Mouse (Mus musculus): ENCODE measurements around the gene Atxn7l1. TPM values are rescaled to one million over a fixed set of nuclear protein-coding genes. Genes with fewer than 3 reads are reported as not detected.

Gene Atxn7l1
- 11.8 and 12.4 TPM in 2 replicates for polyA plus RNA-seq (2015; fragmentation: Nextera tagmentation; extraction: Ambion mirVana)

DNA sequence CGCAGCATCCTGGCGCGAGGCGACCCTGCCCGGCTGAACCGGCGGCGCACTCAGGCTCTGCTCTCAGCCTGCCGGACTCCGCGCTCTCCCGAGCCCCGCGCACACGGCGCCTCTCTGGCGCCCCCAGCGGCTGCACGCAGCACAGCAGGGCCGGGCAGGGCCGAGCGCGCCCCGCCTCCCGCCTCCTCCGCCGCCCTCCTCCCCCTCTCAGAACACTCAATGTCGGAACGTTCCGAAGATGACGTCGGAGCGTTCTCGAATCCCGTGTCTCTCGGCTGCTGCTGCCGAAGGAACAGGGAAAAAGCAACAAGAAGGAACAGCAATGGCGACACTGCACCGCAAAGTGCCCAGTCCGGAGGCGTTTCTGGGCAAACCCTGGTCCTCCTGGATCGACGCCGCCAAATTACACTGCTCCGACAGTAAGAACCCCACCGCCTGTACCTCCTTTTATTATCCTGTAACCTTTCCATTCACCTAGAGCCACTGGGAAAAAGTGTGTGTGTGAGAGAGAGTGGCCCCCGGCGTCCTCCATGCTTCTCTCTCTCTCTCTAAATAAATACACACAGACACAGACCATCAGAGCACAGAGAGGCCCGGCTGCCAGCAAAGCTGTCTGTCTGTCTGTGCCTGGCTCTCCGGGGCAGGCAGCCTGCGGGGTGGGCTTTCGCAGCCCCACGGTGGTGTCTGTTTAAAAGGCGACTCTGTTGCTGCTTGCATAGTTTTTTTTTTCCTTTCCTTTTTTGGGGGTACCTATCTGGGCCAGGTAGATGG is at the start of gene Atxn7l1:
Gene Atxn7l1, plus strand, starts transcription at position 197 of the 771 bp plus-strand sequence.
- H3K9ac ChIP-seq: peak within 1 kb of the TSS; percentile 82
- peak within 1 kb of the TSS; percentile 97 for H3K4me2 ChIP-seq
- H3K27me3 ChIP-seq: peaks cover 13% of the 10 kb centered on the region
- no peaks in the 10 kb centered on the region for H3K9me3 ChIP-seq
- under 1% methylated on average over 54 of the region's 54 CpGs for WGBS
- H3K4me3 ChIP-seq: peak within 1 kb of the TSS; percentile 66
- H3K36me3 ChIP-seq: no peaks in the 10 kb centered on the region
- peak; percentile 97 for ATAC-seq (ENCODE audit: borderline replicate concordance, extremely low read depth, low FRiP score, low TSS enrichment)
- peak within 1 kb of the TSS; percentile 60 for H3K27ac ChIP-seq
- peaks cover 15% of the 10 kb centered on the region for H3K4me1 ChIP-seq

DNA sequence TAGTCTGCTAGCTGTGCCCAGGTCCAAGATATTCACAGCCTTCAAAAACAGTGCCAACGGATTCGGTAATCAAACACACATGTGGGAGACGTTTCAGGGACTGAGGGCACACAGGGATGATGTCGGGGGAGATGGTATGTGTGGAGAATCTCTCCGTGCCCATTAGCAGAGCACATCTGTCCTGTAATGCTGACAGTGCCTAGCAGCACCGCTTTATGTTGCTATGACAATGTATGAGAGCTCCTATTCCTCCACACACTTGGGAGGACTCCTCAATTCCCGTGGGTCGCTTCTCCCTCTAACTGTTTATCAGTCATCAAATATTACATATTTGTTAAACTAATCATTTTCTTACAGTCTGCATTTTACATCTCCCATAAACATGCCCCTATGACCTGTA is 45.9 kb upstream of the Atxn7l1 start:
- no peak for ATAC-seq (ENCODE audit: borderline replicate concordance, extremely low read depth, low FRiP score, low TSS enrichment)
- WGBS: 51% methylated on average over 8 of the region's 8 CpGs

DNA sequence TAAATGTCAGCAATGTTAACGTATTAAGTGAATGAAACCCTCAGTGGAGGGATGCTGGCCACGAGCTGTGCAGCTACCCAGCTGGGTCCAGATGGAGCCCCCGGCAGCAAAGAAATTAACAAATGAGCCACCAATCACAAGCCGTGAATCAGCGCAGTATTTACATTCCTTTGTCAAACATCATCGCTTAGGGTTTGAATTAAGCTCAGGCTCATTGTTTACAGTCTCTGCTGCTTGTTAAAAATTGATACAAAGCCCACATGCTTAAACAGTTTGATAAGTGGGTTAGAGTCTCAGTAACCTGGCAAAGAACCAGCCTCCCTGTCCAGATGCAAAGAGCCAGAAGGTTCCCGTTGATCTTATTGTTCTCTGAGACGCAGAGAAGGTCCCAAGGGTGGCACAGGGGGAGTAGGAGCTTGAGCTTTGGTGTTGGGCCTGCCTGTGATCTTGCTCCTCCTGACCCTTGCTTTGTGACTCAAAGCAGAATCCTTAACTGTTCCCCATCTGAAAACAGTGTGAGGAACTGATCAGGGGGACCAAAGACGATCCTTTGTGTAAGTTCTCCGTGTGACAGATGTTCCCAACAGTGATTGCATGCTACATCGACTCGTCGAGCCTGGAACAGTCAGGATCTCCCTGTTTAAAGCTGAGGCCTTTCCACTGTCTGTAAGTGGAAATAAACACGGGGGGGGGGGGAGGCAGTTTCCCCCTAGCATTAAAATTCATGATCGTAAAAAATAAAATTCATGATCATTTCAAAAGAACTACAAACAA is 45.0 kb upstream of the Atxn7l1 start:
- Histone ChIP-seq H3K36me3 (no peaks in the 10 kb centered on the region), H3K4me1 (peaks cover 19% of the 10 kb centered on the region), H3K4me3 (no peak overlapping the region), H3K27me3 (no peaks in the 10 kb centered on the region), H3K9me3 (no peaks in the 10 kb centered on the region), H3K4me2 (0 out of 2 replicates have a peak overlapping the region, but pooled peaks have one; percentile 5), H3K27ac (peak overlapping the region; percentile 39), H3K9ac (no peak overlapping the region)
- WGBS: 22% methylated on average over 15 of the region's 15 CpGs
- peak; percentile 91 for ATAC-seq (ENCODE audit: borderline replicate concordance, extremely low read depth, low FRiP score, low TSS enrichment)

More for the DNA sequence above, 45.9 kb upstream of the Atxn7l1 start:
- H3K4me1 ChIP-seq: peaks cover 19% of the 10 kb centered on the region
- no peaks in the 10 kb centered on the region for H3K36me3 ChIP-seq
- H3K4me2 ChIP-seq: no peak overlapping the region
- no peak overlapping the region for H3K9ac ChIP-seq
- H3K27me3 ChIP-seq: no peaks in the 10 kb centered on the region
- H3K4me3 ChIP-seq: no peak overlapping the region
- no peaks in the 10 kb centered on the region for H3K9me3 ChIP-seq
- no peak overlapping the region for H3K27ac ChIP-seq

DNA sequence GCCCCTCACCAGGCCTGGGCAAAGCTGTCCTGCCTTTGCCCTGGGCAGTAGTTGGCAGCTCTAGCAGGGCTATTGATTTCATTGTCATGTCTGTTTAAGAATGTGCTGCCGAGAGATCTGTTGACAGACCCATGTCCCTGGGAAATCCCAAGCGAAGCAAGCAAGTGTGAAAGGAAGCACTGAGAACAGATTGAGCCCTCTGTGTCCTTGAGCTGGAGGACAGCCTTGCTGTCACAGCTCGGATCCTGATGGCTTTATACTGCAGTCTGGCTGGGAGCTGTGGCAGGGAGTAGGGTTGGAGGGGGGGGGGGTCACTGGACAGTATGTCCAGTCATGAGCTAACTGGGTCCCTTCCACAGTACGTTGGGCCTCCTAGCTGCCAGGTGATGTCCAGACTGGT is 41.8 kb upstream of the Atxn7l1 start:
- peaks cover 27% of the 10 kb centered on the region for H3K4me1 ChIP-seq
- H3K27ac ChIP-seq: no peak overlapping the region
- H3K9ac ChIP-seq: no peak overlapping the region
- WGBS: 54% methylated on average over 4 of the region's 4 CpGs
- no peaks in the 10 kb centered on the region for H3K9me3 ChIP-seq
- ATAC-seq (ENCODE audit: borderline replicate concordance, extremely low read depth, low FRiP score, low TSS enrichment): no peak
- H3K27me3 ChIP-seq: no peaks in the 10 kb centered on the region
- no peaks in the 10 kb centered on the region for H3K36me3 ChIP-seq
- no peak overlapping the region for H3K4me3 ChIP-seq
- no peak overlapping the region for H3K4me2 ChIP-seq

DNA sequence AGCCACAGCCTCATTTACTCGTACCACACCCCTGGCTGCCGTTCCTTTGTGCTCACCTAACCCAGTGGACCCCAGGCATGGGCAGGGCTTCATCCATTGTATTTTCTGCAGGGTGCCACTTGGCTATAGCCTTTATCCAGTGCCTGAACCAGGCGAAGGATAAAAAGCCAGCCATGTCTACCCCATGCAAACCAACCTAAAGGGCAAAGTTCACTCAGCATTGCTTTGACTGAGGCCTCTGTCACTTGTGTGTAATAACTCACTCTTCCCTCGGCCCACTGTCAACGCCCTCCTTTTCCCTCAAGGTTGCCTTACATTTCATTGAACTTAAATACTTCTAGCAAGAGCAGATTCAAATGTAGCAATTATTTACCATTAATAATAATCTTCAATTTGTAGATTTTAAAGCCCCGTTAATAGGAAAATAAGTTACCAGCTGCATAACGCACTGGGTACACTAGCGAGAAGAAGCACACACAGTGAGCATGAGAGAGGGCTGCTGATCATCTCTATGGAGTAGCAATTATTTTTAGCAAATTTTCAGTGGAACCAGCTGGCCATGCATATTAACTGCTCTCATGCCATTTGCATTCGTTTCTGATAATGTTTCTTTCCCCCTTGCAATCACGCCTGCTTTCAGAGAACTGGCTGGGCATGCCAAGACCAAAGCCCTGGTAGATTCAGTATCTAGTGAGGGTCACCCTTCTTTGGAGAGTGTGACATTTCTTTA is 40.9 kb upstream of the Atxn7l1 start:
- Histone ChIP-seq H3K4me3 (no peak overlapping the region), H3K27me3 (no peaks in the 10 kb centered on the region), H3K4me1 (peaks cover 34% of the 10 kb centered on the region), H3K4me2 (no peak overlapping the region), H3K9ac (no peak overlapping the region), H3K27ac (no peak overlapping the region), H3K9me3 (no peaks in the 10 kb centered on the region), H3K36me3 (no peaks in the 10 kb centered on the region)
- no peak for ATAC-seq (ENCODE audit: borderline replicate concordance, extremely low read depth, low FRiP score, low TSS enrichment)
- 75% methylated on average over 10 of the region's 10 CpGs for WGBS

DNA sequence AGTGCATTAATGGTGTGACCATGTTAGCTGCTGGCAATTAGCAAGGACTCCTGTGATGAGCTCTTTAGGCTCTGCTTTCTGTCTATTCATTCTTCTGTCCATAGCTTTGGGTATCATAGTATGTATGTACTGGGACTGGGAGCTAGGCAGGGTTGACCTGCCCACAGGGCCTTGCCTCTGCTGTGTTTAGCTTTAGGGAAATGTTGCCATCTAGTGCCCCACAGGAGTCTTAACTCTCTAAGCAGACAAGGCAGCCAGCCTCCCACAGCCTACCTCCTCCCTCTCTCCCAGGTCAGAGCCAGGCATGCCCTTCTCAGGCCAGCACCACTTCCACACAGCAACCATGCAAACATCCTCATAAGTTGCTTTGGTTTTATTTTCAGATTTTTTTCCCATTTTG is 38.0 kb upstream of the Atxn7l1 start:
- H3K9me3 ChIP-seq: no peaks in the 10 kb centered on the region
- no peaks in the 10 kb centered on the region for H3K27me3 ChIP-seq
- H3K27ac ChIP-seq: no peak overlapping the region
- no peak overlapping the region for H3K4me3 ChIP-seq
- H3K9ac ChIP-seq: no peak overlapping the region
- peak; percentile 59; the same call in 1 of the 2 replicates for ATAC-seq (ENCODE audit: borderline replicate concordance, extremely low read depth, low FRiP score, low TSS enrichment)
- H3K4me2 ChIP-seq: no peak overlapping the region
- H3K36me3 ChIP-seq: no peaks in the 10 kb centered on the region
- H3K4me1 ChIP-seq: peaks cover 22% of the 10 kb centered on the region

DNA sequence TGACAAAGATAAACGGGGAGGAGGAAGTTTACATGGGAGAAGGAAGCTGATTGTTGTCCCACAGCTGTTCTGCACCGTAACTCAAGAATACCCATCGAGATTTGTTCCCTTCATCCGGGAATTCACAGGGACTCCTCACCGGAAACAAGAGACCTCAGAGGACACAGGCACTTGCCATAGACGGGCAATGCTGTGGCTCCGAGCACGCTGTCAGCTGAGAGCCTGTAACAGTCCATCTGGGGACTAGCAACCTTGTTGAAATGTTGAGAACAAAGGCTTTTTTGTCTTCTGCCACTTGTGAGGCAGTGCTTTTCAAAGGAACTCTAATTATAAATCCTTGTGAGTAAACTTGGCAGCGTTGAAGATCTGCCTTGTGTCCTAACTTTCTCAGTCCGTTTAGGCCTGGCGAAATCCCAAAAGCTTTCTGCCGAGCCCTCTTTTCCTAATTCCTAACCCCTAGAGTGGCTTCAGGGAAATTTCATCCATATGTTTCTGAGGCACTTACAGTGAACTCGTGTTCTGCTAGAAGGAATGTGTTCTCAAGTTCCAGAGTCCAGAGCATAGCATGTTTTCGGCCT is 36.5 kb upstream of the Atxn7l1 start:
- H3K4me2 ChIP-seq: peak overlapping the region; percentile 31; the same call in 1 of the 2 replicates
- WGBS: 4% methylated on average over 14 of the region's 14 CpGs
- no peak overlapping the region for H3K4me3 ChIP-seq
- no peaks in the 10 kb centered on the region for H3K36me3 ChIP-seq
- H3K4me1 ChIP-seq: peaks cover 22% of the 10 kb centered on the region
- no peak overlapping the region for H3K9ac ChIP-seq
- no peaks in the 10 kb centered on the region for H3K9me3 ChIP-seq
- H3K27ac ChIP-seq: peak overlapping the region; percentile 87
- no peaks in the 10 kb centered on the region for H3K27me3 ChIP-seq
- peak; percentile 79 for ATAC-seq (ENCODE audit: borderline replicate concordance, extremely low read depth, low FRiP score, low TSS enrichment)

DNA sequence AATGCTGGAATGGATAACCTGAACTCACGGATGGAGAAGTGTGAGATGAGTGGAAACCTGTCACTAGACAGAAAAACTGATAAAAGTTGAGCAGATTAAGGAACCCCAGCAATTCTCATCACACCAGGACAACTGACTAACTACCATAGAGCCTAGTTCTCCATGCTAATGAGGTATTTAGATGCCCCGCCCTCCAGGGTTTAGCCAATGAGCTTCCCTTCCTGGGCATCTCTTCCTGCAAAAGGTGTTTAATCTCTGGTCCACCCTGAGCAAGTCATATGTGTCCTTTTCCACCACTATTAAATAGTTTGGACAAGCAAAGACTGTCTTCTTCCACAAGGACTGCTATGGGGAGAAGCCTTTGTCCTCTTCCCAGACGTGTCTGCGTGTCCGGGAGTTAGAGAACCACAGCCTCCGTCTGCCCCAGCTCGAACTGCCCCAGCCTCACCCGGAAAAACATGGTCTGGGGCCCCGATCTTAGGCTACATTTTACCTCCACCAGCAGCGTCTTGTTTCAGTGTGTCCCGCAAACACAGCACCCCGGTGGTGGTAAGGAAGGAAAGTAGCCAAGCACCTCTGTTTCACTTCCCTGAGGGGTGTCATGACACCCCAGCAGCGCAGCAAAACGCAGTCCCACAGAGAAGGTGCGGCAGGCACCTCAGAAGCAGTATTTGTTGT is 28.7 kb upstream of the Atxn7l1 start:
- Histone ChIP-seq H3K9me3 (no peaks in the 10 kb centered on the region), H3K4me2 (no peak overlapping the region), H3K36me3 (no peaks in the 10 kb centered on the region), H3K27ac (no peak overlapping the region), H3K4me1 (no peaks in the 10 kb centered on the region), H3K9ac (no peak overlapping the region), H3K27me3 (no peaks in the 10 kb centered on the region), H3K4me3 (no peak overlapping the region)
- WGBS: 24% methylated on average over 15 of the region's 15 CpGs
- ATAC-seq (ENCODE audit: borderline replicate concordance, extremely low read depth, low FRiP score, low TSS enrichment): no peak

DNA sequence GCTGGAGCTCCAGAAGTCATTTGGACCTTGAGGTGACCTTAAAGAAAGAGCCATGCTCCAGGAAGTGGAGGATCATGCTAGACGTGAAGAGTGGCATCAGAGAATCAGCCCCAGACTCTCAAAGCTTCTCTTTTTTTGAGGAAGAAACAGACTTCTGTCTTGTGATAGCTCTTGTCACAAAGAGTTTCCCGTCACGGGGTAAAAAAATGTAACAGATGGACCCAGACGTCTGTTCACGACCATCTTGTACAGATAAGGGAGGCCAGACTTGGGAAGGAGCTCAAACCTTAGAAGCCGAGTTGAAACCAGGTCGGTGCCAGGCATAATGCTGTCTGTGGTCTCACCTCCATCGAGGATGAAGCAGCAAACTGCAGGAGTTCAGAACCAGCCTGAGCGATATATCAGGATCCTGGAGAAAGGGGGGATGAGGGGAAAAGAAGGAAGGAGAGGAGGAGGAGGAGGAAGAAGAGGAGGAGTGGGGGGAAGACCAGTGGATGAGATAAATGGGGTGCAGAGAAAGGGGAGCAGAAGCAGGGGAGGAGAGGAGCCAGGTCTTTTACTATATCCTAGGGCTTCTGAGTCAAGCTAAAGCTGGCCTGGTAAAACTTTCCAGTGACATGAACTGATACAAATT is 21.8 kb upstream of the Atxn7l1 start:
- WGBS: 62% methylated on average over 9 of the region's 9 CpGs
- Histone ChIP-seq H3K4me2 (no peak overlapping the region), H3K36me3 (no peaks in the 10 kb centered on the region), H3K4me1 (peaks cover 8% of the 10 kb centered on the region), H3K4me3 (no peak overlapping the region), H3K9me3 (no peaks in the 10 kb centered on the region), H3K27me3 (no peaks in the 10 kb centered on the region), H3K27ac (no peak overlapping the region), H3K9ac (no peak overlapping the region)
- no peak for ATAC-seq (ENCODE audit: borderline replicate concordance, extremely low read depth, low FRiP score, low TSS enrichment)

DNA sequence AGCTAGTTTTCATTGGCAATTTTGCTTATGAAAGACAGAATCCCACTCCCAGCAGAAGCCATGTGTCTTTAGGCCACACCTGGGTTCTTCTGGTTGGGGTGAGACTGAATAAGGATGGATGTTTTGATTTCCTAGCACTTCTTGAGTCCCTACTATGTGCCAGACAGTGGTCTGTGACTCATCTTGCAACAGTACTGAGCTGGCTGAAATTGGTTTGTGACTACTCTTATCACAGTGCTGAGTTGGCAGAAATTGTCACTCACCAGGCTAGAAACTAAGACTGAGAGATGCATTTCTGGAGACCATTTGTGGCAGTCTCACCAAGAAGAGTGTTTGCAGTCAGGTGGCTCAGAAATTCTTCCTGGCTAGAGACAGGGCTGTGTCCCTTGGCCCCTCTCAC is 21.2 kb upstream of the Atxn7l1 start:
- Histone ChIP-seq H3K9me3 (no peaks in the 10 kb centered on the region), H3K27me3 (no peaks in the 10 kb centered on the region), H3K9ac (no peak overlapping the region), H3K4me1 (peaks cover 8% of the 10 kb centered on the region), H3K4me2 (no peak overlapping the region), H3K36me3 (no peaks in the 10 kb centered on the region), H3K4me3 (no peak overlapping the region), H3K27ac (no peak overlapping the region)
- ATAC-seq (ENCODE audit: borderline replicate concordance, extremely low read depth, low FRiP score, low TSS enrichment): no peak

DNA sequence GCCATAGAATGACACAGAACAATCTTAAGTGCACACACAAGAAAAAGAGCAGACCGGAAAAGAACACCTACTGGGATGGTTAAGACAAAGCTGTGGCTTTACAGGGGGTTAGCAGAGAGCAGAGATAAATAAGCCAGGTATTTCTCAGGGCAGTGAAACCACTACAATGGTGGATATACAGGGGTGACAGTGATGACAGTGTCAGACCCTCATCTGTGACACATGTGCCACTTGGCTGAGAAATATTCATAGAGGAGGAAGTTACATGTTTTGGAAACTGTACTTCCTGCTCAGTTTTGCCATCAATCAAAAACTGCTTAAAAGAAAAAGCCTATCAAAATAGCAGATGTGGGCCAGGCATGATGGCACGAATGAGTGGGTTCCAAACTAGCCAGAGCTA is 19.4 kb upstream of the Atxn7l1 start:
- Histone ChIP-seq H3K4me1 (peaks cover 8% of the 10 kb centered on the region), H3K9ac (no peak overlapping the region), H3K27ac (no peak overlapping the region), H3K4me2 (no peak overlapping the region), H3K27me3 (no peaks in the 10 kb centered on the region), H3K9me3 (no peaks in the 10 kb centered on the region), H3K4me3 (no peak overlapping the region), H3K36me3 (no peaks in the 10 kb centered on the region)
- WGBS: 77% methylated on average over 2 of the region's 2 CpGs
- no peak for ATAC-seq (ENCODE audit: borderline replicate concordance, extremely low read depth, low FRiP score, low TSS enrichment)
